Mouse (Mus musculus) frontal cortex, postnatal 25 days (tissue): ENCODE results near the gene Pdcd1lg2.

Experiments
- DNase-seq, 2 experiments: peaks; one replicate each; pipeline ENCODE4 v3.0.0; 2022; ENCODE audit warnings: low spot score in 2 of 2

Gene Pdcd1lg2

DNA sequence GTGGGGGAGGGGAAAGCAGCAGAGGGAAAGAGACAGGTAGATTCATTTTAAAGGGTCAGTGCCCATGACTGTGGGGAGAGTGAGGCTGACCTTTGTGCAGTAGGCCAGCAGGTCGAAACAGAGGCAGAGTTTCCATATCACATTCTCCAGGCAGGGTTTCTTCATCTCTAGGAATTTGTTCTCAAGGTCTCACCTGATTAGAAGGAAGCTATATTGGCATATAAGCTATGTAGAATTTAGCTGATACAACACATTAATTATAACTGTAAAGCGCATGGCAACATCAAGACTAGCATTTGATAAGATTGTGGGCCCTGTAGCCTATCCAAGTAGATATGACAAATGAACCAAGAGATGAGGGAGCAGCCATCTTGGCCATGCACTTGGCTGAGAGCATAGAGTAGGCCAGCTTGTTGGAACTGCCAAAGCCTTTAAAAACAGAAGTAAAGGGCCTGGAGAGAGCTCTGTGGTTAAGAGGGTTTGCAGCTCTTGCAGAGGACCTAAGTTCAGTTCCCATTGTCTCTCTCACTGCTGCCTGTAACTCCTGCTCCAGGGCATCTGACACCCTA lies 59.1 kb downstream of the Pdcd1lg2 start:
- no peak for DNase-seq

DNA sequence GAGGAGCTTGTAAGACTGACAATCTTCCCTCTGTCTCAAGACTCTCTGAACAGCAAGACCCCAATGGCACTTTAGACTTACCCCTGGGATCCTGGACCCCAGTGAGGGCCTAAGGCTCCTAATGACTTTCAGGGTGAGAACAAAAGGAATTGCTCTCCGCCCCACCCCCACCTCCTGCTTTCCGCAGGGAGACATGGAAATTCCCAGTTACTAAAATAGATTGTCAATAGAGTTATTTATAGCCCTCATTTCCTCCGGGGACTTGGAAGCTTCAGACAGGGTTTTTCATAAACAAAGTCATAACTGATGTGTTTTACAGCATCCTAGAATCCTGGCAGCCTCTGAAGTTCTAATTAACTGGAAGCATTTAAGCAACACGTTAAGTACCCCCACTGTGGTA lies 59.9 kb downstream of the Pdcd1lg2 start:
- no peak for DNase-seq

DNA sequence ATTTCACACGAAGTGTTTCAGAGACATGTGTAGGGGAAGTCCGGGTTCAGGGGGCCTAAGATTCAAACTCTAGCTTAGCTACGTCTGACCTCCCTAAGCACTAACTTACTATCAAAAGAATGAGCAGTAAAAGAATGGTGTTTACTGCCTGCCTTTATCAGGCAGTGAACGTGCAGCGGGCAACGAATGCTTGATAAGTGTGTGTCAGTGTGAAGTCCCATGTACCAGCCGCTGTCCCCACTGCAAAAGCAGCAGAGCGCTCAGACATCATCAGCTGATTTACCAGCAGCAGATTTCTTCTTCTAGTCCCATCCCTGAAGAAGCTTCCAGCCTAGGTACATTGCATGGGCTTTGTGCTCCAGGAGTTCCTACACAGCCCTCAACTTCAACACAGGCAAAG lies 61.7 kb downstream of the Pdcd1lg2 start:
- DNase-seq = no peak

DNA sequence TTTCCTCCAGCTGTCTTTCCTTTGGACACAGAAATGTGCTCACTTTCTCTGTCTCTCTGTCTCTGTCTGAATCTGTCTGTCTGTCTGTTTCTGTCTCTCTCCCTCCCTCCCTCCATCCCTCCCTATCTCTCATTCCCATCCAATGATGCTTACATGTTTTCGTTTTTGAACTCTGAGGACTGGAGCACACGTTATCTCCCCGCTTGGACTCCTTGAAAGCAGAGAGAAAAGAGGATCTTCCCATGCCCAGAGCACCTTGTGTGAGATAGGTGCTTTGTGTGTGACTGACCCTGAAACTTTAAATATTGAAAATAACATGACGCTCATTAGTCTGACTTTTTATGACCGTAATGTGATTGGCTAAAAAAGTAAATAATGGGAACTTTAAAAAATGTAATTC lies 62.2 kb downstream of the Pdcd1lg2 start:
- DNase-seq = no peak

DNA sequence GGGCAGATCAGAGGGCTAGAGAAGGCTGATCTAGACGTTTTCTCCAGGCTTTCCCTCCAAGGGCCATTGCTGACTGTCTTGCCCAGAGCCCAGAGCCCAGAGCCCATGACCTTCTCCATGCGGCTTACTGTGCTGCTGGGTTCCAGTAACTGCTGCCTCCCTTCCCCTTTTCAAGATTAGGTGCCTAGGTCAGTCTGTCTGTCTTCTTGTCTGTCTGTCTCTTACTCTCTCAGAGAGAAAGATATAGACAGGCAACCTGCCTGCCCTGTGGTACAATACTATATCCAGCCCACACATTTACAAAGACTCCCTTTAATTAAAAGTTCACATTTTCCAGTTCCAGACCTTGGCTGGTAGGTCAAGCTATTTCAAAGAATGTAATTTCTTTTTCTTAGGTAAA lies 64.1 kb downstream of the Pdcd1lg2 start:
- DNase-seq = no peak

DNA sequence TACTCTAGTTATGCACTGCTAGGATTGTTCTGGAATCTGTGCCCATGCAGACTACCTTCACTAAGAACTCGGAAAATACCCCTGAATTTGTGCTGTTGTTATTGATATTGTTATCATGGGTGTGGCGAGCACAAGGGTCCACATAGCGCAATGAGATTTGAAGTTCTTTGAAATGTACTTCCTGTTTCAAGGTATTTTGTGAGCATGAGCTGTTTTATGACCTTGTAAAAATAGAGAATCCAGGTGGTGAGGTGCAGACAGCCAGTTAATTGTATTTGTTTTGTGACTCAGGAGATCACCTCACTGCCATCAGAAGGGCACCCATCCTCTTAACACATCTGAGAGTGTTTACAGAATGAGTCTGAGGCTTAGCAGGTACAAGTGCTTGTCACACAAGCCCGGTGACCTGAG lies 64.5 kb downstream of the Pdcd1lg2 start:
- no peak for DNase-seq

DNA sequence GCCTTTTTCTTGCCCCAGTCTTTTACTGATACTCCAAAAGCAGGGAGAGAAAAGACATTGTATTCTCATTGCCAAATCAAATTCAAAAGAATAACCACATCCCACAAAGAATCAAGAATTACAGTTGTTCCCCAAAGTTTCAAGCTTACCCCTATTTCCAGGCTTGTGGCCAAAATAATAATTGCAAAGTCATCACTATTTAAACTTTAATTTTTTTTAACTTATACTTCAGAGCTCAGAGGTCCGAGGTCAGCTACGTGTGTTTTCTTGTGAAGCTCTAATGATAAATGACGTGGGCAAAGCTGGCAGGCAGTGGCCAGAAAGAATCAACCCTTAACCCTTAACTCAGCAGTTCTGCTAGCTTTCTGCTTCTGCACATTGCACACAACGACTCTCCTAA lies 67.9 kb downstream of the Pdcd1lg2 start:
- no peak for DNase-seq

DNA sequence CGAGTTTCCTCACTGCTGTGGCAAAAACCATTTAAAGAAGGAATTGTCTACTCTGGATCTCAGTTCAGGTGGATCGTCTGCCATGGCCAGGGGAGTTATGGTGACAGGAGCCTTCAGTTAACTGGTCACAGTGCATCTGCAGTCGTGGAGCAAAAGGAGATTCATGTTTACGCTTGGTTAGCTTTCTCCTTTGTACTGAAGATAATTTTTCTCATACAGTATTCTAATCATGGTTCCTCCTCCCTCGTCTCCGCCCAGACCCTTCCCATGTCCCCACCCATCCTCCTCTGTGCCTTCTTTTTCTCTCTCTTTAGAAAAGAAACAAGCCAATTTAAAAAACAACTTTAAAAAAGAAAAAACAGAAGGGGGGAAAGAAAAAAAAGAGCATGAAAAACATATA lies 70.9 kb downstream of the Pdcd1lg2 start:
- no peak for DNase-seq

DNA sequence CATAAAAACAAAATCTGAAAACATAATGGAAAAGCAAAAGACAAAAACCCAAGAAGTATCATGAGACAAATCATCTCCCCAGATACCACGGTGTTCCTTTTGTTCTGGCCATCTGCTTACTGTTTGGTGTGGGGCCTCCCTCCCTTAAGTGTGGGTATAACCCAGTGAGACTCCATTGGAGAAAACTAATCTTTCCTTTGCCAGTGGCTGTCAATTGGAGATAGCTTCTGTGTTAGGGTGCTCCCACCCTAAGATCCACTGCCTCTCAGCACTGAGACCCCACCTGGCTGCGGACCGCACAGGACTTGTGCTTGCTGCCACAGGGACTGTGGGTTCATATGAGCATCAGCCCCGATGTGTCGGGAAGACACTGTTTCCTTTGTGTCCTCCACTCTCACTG lies 71.4 kb downstream of the Pdcd1lg2 start:
- DNase-seq = no peak

DNA sequence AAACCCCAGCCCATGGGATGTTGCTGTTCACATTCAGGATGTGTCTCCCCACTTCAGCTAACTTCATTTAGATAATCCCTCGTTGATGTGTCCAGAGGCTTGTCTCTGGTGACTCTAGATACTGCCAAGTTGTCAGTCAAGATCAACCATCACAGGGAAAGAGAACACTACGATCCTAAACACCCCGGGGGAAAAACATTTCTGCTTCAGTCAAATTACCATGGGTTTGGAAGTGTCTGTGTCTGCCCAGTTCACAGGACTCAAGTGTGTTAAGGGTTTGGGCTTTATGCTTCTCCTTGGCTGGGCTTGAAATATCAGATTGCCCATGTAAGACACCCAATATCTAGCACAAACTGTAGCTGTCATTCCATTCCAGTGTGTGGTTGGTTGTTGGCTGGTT lies 71.9 kb downstream of the Pdcd1lg2 start:
- no peak for DNase-seq

DNA sequence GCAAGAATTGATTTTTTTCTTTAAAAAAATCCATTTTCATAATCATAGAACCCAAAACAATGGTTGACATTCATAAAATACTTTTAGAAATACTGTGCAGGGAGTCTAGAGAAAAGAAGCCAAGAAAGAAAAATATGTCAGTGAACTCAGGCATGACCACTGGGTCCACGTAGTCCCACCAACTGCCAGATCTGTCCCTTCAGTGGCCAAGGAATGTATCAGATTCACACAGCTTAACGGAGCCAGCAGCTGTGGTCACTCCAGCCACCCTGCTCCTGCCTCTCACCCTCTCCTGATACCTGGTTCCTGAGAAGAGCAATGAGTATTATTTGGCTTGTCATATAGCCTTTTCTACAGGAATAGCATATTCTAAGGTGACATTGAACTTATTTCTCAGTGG lies 72.7 kb downstream of the Pdcd1lg2 start:
- no peak for DNase-seq

DNA sequence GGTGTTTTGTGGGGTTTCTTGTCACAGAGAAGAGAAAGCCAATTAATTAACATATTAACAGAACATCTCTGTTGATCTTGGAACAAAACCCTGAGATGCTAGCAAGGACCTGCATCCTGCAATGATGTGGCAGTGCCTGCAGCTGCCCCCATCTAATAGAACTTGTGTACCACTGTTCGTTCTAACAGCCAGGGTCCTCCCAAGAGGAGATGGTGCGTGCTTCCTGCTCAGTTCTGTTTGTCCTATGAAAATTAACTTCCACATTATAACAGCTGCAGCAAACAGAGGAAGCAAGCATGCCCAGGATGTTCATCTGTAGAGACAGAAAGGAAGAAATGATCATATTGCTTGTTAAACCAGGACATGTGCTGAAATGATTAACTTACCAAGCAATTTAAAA lies 73.8 kb downstream of the Pdcd1lg2 start:
- DNase-seq = no peak

DNA sequence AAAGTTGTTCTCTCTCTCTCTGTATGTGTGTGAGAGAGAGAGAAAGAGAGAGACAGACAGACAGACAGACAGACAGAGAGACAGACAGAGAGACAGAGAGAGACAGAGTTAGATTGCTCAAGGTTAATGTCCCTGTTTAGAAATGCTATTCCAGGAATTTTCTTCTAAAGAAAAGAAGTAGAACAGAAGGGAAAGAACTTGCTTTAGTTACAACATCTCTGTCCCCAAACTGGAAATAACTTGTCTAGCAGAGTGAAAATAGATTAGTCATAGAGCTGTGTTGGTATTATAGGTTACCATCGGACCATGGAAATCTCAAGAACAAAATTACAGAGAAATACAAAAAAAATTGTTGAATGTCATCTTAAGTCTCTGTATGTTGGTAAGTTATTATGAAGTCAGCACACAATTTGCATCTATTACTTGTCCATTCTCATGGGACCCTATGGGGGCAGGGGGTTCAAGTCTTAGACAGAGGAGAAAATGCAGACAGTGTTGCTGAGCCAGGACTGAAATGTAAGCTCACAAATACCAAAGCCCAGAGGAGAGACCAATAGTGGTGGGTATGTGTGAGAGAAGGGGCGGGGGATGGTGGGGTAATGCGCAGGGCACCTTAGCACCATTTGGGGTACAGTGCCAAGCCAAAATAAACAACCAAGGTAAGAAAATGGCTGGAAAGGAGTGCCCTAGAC lies 74.7 kb downstream of the Pdcd1lg2 start:
- no peak for DNase-seq

DNA sequence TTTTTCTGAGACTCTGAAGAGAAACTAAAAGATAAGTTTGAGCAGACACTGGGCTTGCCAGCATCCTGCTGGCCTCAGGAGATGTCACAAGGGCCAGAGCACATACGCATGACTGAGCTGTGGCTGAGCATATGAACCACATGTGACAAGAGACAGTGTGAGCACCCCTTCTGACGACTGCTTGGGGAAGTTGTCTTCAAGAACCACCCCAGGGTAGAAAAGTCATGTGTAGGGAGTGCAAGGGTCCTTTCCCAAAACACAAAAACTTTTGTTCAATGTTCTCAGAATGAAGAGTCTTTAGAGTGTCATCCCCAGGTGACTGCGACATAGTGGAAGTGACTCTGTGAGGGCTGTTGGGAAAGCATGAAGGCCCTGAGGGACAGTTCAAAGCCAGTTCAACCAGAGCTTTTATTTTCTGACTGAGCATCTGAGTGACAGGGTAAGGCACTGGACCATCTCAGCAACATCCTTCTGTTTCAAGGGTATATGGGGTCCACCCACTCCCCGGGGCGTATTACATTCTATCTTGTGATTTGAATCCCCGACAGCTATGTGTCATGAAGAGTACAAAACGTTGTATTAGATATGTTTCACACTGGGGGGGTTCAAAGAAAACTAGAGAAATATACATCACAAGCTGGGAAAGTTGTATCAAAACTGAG lies 76.0 kb downstream of the Pdcd1lg2 start:
- no peak for DNase-seq

DNA sequence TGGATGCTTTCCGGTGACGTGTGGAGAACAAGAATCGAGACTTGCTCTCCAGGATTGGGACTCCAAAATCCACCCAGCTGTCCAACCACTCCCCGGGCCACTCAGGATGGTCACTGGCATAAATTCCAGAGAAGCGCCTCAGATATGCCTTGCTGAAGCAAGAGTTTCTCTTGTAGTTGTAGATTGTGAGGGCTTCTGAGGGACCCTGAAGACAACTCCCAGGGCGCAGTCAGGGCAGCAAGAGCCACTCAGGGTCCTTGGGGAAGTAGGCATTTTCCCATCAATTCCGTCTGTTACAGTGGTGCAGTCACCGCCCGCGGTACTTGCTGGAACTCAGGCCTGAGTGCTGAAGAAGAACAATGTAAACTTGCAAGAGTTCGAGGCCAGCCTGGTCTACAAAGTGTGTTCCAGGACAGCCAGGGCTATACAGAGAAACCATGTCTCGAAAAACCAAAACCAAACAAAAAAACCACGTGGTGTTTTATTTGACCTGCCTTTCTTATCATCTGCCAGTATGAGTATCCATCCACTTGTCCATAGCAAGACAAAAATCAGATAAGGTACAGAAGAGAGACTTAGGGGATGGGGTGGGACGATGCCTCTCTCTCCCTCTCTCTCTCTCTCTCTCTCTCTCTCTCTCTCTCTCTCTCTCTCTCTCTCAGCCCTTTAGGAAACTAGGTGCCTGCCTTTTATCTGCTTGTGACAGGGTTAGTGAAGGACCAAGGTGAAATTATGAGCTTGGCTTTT lies 76.8 kb downstream of the Pdcd1lg2 start:
- DNase-seq = no peak

DNA sequence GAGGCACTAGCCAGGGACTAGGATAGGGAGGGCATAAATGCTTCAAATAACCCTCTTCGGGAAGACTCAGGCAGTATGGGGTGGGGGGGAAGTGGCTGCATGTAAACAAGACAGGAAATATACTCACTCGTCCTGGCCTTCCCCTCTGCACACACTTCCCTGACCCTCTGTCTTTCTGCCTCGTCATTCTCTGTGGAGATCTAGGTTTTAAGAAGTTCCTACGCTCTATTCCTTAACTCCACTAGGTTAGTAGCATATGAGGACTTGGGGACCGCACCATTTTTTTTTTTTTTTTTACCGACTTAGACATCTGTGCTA lies 77.3 kb downstream of the Pdcd1lg2 start:
- no peak for DNase-seq

DNA sequence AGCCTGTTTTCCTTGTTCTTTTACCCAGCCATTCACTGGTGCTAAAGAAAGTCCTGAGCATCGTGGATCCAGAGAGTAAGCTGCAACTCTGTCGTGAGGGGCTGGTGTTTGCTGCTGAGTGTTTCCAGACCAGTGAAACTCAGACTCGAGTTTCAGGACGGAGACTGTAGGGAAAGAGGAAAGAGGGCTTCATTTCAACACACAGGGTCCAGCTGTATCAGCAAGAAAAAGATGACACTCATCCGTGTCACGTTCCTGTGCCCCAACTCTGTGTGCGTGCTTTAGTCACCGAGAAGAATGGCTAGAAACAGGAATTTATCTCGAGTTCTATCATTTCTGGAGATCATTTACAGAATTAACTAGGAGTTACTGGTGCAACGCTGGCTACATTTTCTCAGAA lies 77.7 kb downstream of the Pdcd1lg2 start:
- no peak for DNase-seq

DNA sequence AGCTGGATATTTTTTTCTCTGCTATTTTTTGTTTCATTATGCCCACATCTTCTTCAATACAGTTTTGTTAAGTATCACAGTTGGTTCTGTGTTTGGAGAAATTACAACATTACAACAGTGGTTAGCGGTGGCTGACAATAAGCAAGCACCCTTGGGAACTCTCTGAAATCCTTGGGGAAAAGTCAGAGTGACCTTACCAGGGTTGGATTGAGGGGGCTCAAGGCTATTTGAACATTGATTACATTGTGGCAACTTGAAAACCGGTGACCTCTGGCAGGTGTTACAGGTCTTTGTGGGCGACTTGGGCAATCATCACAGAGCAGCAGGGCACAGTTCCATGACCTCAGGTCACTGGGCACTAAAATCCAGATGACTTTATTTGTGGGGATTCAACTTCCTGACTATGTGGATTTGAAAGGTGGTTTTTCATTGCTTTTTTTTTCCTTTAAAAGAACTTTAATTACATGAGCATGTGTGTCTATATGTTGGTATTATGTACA lies 79.1 kb downstream of the Pdcd1lg2 start:
- DNase-seq = no peak

DNA sequence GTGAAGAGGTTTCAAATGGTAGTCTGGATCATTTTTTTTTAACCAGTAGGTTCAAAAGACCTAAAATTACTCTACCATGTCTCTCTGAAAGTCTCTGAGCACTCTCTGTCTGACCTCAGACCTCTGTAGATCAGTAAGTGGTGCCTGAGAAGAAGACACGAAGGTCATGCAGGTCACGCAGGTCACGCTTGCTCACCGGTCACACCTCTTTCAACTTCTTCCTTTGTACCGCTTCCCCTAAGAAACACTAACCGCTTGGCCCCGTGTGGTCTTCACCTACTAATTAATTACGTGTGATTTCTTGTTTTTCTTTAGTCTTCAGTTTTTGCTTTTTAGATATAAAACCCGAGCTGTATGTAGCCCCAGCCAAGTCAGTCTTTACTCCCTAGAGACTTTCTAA lies 80.7 kb downstream of the Pdcd1lg2 start:
- DNase-seq = no peak

DNA sequence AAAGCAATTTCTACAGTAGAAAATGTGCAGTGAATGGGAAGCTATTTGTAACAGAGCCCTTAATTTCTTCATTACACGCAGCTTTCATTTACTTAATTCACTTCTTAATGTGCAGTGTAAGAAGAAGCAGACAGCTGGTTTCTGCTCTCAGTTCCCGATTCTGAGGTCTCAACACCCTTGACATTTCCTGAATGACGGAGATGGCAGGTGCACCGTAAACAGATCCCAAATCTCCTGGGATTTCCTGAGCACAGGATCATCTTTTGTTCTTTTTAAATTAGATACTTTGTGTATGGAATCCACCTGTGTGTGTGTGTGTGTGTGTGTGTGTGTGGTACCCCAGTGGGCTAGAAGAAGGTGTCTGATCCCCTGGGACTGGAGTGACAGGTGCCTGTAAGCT lies 83.7 kb downstream of the Pdcd1lg2 start:
- no peak for DNase-seq

DNA sequence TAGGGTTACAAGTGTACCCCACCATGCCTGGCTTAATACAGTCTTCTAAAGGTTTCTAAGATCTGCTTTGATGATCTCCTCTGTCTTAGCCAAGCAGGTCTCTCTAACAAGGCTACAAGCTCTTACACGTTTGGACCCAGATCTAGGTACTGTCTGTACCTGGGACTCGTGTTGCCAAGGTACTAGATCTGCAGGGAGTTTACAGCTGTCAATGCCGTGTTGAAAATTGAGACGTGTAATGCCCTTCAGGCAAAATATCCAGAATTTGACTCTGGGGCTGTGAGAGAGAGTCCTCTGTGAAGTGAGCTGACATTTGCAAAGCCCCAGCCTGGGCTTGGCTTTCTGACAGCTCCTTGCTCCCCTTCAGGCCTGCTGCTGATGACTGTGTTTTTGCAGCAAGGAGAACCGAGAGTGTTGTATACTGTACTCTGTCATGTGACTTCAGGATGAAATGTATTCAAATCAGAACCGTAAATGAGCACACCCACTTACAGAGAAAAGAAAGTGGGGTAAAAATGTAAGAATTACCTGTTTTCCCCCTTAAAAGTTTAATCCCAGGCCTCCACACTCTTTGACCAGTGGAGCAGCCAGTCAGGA lies 85.4 kb downstream of the Pdcd1lg2 start:
- DNase-seq = no peak

DNA sequence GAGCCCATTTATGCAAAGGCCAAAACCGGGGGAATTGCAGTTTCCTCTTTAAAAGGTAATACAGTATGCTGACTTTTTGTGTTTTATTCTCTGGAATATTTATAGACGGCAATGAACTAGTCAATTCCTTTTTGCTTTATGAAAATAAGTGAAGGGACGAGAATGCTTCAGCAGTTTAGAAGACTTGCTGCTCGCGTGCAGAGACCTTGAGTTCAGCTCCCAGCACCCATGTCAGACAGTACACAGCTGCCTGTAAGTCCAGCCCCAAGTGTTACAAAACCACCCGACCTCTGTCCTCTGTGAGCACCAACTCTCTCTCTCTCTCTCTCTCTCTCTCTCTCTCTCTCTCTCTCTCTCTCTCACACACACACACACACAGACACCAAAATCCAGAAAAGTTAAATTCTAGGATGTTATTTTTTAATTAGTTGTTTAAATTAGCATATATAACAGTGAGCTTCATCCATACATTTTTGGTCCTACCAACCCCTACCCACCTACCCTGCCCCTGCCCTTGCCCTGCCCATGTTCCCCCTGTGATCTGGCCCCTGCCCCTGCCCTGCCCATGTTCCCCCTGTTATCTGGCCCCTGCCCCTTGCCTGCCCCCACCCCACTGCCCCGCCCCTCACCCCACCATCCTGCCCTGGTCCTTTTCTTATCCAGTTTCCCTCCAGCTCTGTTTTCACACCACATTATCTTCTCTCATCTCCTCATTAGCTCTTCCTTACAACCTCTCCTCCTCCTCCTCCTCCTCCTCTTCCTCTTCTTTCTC lies 86.3 kb downstream of the Pdcd1lg2 start:
- DNase-seq = no peak
